Mouse (Mus musculus) urinary bladder, postnatal 14 days (tissue): ENCODE data around the gene Ltbp1.
"Not testable (repeated sequence)": the region's sequence is repeated elsewhere in the genome, so short reads cannot be mapped to it uniquely, and the experiment has no call there.

Experiments
- DNase-seq: peaks from one replicate; pipeline ENCODE4 v3.0.0; 2021; ENCODE audit warnings: low spot score

The Ltbp1 gene

GRCm38 (mm10) chr17:75115594-75115993 is 110.2 kb downstream of the Ltbp1 start:
- DNase-seq = no peak

- no peak for DNase-seq
Measured at GRCm38 (mm10) chr17:75118896-75119295, 113.5 kb downstream of the Ltbp1 start.

GRCm38 (mm10) chr17:75119422-75119821 is 114.1 kb downstream of the Ltbp1 start:
- DNase-seq = no peak

- DNase-seq = no peak
Measured at GRCm38 (mm10) chr17:75120071-75120470, 114.7 kb downstream of the Ltbp1 start.

GRCm38 (mm10) chr17:75122584-75123282 is 117.4 kb downstream of the Ltbp1 start:
- no peak for DNase-seq

GRCm38 (mm10) chr17:75128337-75128935 is 123.1 kb downstream of the Ltbp1 start:
- peak; percentile 26 for DNase-seq

GRCm38 (mm10) chr17:75133983-75134382 is 128.6 kb downstream of the Ltbp1 start:
- DNase-seq = no peak

- DNase-seq = no peak
Measured at GRCm38 (mm10) chr17:75139731-75140130, 134.4 kb downstream of the Ltbp1 start.

- not testable (repeated sequence) for DNase-seq
Measured at GRCm38 (mm10) chr17:75142845-75143244, 137.5 kb downstream of the Ltbp1 start.

GRCm38 (mm10) chr17:75143927-75144326 is 138.6 kb downstream of the Ltbp1 start:
- DNase-seq = no peak

GRCm38 (mm10) chr17:75147218-75147617 is 141.8 kb downstream of the Ltbp1 start:
- no peak for DNase-seq

- DNase-seq = no peak
Measured at GRCm38 (mm10) chr17:75151800-75152199, 146.4 kb downstream of the Ltbp1 start.

GRCm38 (mm10) chr17:75153088-75153487 is 147.7 kb downstream of the Ltbp1 start:
- DNase-seq = no peak

- no peak for DNase-seq
Measured at GRCm38 (mm10) chr17:75158385-75158784, 153.0 kb downstream of the Ltbp1 start.

GRCm38 (mm10) chr17:75159066-75159787 is 153.9 kb downstream of the Ltbp1 start:
- DNase-seq = no peak

- no peak for DNase-seq
Measured at GRCm38 (mm10) chr17:75161062-75161461, 155.7 kb downstream of the Ltbp1 start.

GRCm38 (mm10) chr17:75161931-75162330 is 156.6 kb downstream of the Ltbp1 start:
- no peak for DNase-seq

GRCm38 (mm10) chr17:75164566-75164965 is 159.2 kb downstream of the Ltbp1 start:
- DNase-seq = no peak

- no peak for DNase-seq
Measured at GRCm38 (mm10) chr17:75168572-75169200, 163.3 kb downstream of the Ltbp1 start.

GRCm38 (mm10) chr17:75171659-75172058 is 166.3 kb downstream of the Ltbp1 start:
- DNase-seq = no peak

- no peak for DNase-seq
Measured at GRCm38 (mm10) chr17:75172685-75173205, 167.4 kb downstream of the Ltbp1 start.

GRCm38 (mm10) chr17:75174501-75174900 is 169.1 kb downstream of the Ltbp1 start:
- DNase-seq = no peak
